Mouse (Mus musculus) lung, adult 2 months (tissue): ENCODE measurements around the gene Acot2. TPM values are rescaled to one million over a fixed set of nuclear protein-coding genes. Genes with fewer than 3 reads are reported as not detected.

Source experiments
- DNase-seq: peaks from one replicate; pipeline ENCODE4 v3.0.0; 2022
- H3K4me1 ChIP-seq: fragments of 200-500 bp; 2 replicates; pipeline ENCODE4 v1.6.1; 2011; ENCODE audit warnings: low read length; ENCODE audit not compliant: control insufficient read depth, insufficient read depth
- H3K4me3 ChIP-seq: fragments of 200-500 bp; replicated peaks from 2 replicates; pipeline ENCODE3; 2011; ENCODE audit warnings: low read depth, mild to moderate bottlenecking, control low read depth, low read length; ENCODE audit errors: extremely low read depth
- CTCF ChIP-seq: fragments of 200-500 bp; IDR thresholded peaks from 2 replicates; pipeline ENCODE4 v1.5.1; 2011; ENCODE audit warnings: mild to moderate bottlenecking, low read length, control low read depth; ENCODE audit not compliant: insufficient read depth
- POLR2A ChIP-seq: fragments of 200-500 bp; IDR thresholded peaks from 2 replicates; pipeline ENCODE4 v1.6.1; 2011; ENCODE audit warnings: low read depth, mild to moderate bottlenecking, control low read depth, low read length, borderline replicate concordance; ENCODE audit errors: extremely low read depth
- WGBS: fragments of 180-500 bp; shearing (Covaris S2); methylation state at CpG from one replicate; pipeline ENCODE4 v1.1.7; 2018; 5-methylcytosine and 5-hydroxymethylcytosine counted together
- polyA plus RNA-seq: library from polyadenylated mRNA; depleted of rRNA; stranded (reverse); fragments of >200 nt; gene quantifications from 2 replicates; pipeline ENCODE4 v1.2.3, GENCODE M21; 2012

The Acot2 gene
- polyA plus RNA-seq, 1 experiment: 18.4 TPM

DNA sequence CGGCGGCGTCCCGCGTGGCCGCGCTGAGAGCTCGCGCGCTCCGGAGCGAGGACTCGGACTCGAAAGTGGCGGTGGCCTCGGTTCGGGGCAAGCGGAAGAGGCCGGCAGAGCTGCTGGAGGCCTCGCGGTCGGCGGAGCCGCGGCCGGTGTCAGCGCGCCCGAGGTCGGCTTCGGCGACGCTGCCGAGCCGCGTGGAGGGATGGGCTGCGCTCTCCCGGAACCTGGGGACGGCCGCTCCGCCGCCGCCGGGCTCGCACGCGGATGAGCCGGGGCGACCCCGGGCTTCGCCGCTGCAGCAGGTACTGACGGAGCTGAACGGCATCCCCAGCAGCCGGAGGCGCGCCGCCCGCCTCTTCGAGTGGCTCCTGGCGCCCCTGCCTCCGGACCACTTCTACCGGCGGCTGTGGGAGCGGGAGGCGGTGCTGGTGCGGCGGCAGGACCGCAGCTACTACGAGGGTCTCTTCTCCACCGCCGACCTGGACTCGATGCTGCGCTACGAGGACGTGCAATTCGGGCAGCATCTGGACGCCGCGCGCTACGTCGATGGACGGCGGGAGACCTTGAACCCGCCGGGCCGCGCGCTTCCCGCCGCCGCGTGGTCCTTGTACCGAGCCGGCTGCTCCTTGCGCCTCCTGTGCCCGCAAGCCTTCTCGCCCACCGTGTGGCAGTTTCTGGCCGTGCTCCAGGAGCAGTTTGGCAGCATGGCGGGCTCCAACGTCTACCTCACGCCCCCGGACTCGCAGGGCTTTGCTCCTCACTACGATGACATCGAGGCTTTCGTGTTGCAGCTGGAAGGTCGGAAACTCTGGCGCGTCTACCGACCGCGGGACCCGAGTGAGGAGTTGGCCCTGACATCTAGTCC, 36.6 kb upstream of the Acot2 start:
- peak overlapping the region; percentile 76 for H3K4me3 ChIP-seq
- peaks cover 8% of the 10 kb centered on the region; the same call in 1 of the 2 replicates for H3K4me1 ChIP-seq
- DNase-seq: peak; percentile 37
- WGBS: under 1% methylated on average over 116 of the region's 116 CpGs
- TF ChIP-seq POLR2A: no peak
- TF ChIP-seq CTCF: no peak

DNA sequence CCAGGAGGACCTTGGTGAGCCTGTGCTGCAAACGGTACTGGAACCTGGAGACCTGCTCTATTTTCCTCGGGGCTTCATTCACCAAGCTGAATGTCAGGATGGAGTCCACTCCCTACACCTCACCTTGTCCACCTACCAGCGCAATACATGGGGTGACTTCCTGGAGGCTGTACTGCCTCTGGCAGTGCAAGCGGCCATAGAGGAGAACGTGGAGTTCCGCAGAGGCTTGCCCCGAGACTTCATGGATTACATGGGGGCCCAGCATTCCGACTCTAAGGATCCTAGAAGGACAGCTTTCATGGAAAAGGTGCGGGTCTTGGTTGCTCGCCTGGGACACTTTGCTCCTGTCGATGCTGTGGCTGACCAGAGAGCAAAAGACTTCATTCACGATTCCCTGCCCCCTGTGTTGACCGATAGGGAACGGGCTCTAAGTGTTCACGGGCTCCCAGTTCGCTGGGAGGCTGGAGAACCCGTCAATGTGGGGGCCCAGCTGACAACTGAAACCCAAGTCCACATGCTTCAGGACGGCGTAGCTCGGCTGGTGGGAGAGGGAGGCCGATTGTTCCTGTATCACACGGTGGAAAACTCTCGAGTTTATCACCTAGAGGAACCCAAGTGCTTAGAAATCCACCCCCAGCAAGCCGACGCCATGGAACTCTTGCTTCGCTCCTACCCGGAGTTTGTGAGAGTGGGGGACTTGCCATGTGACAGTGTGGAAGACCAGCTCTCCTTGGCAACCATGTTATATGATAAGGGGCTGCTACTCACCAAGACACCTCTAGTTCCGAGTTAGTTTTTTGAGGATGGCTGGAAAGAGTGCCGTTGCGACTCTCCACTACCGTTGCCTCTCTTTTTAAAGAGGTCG, 35.7 kb upstream of the Acot2 start:
- Histone ChIP-seq H3K4me1 (peaks cover 8% of the 10 kb centered on the region; the same call in 1 of the 2 replicates), H3K4me3 (peak overlapping the region; percentile 76)
- no peak for DNase-seq
- WGBS: 51% methylated on average over 32 of the region's 32 CpGs
- TF ChIP-seq CTCF (no peak), POLR2A (no peak)

DNA sequence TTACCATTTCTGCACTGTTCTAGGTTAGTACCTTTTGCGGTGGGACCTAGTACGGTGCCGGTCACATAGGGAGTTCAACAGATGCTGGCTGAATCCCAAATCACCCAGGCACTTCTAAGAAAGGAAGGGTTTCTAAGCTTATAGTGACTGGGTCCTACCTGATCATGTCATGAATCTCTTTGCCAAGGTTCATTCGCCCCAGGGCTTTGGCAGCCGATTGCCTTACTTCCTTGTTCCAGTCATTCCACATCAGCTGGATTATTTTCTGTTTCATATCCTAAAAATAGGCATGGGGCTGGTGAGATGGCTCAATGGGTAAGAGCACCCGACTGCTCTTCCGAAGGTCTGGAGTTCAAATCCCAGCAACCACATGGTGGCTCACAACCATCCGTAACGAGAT, 29.4 kb upstream of the Acot2 start:
- H3K4me3 ChIP-seq: no peak overlapping the region
- DNase-seq: no peak
- 80% methylated on average over 9 of the region's 9 CpGs for WGBS
- H3K4me1 ChIP-seq: 0 out of 2 replicates have a peak, but pooled peaks cover 4% of the 10 kb centered on the region
- TF ChIP-seq POLR2A (no peak), CTCF (no peak)

DNA sequence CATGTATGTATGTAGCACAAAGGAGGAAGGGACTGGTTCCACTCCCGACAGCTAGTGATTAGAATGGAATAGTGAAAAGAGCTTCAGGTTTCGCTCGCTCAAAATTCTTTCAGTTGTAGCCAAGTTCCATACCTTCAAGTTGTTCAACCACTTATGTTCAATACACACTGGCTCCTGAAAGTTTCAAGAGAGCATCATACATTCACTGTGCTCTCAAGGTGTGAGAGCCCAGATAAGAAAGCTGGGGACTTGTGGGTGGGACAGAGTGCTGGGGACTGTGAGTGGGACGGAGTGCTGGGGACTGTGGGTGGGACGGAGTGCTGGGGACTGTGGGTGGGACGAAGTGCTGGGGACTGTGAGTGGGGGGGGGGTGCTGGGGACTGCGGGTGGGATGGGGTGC, 22.4 kb upstream of the Acot2 start:
- no peaks in the 10 kb centered on the region for H3K4me1 ChIP-seq
- no peak for DNase-seq
- WGBS: 66% methylated on average over 7 of the region's 7 CpGs
- no peak overlapping the region for H3K4me3 ChIP-seq
- TF ChIP-seq POLR2A: no peak
- no peak for TF ChIP-seq CTCF

DNA sequence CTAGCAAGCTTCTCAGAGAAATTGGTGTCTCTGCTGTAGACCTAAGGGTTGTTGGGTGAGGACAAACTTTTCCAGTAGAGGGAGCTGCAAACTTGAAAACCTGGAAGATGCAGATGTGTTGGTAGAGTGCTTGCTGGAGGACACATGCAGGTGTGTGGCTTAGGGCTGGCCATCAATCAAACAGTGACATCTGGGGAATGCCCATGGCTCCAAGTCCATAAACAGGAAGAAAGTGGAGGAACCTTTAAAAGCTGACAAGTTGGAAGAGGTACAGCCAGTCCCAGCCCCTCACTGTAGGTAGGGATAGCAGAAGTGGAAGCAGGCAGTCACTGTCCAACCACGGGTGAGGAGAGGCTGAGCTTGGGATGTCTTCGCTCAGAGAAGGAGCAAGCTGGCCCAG, 15.5 kb upstream of the Acot2 start:
- 40% methylated on average over 2 of the region's 2 CpGs for WGBS
- DNase-seq: peak; percentile 36
- TF ChIP-seq POLR2A (no peak), CTCF (peak; percentile 46)

DNA sequence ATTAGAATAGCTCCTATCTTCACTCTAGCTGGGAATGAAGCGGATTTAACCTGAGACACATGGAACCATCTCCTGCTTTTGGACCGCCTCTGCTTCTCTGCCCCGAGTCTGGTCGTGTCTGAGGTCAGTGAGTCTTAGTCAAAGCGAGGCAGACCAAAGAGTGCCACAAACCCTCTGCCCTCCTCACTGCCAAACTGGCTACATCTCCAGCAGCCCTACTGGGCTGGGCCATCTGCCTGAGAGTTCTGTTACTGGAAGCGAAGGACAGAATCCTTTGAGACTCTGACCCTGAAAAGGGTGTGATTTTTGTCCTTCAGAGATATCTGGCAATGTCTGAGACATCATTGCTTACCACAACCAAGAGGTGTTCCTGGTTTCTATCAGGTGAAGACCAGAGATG, 8.8 kb upstream of the Acot2 start:
- Histone ChIP-seq H3K4me3 (no peak overlapping the region), H3K4me1 (no peaks in the 10 kb centered on the region)
- TF ChIP-seq POLR2A (no peak), CTCF (no peak)
- WGBS: 88% methylated on average over 6 of the region's 6 CpGs
- no peak for DNase-seq

More for the DNA sequence above, 15.5 kb upstream of the Acot2 start:
- H3K4me3 ChIP-seq: no peak overlapping the region
- H3K4me1 ChIP-seq: no peaks in the 10 kb centered on the region

DNA sequence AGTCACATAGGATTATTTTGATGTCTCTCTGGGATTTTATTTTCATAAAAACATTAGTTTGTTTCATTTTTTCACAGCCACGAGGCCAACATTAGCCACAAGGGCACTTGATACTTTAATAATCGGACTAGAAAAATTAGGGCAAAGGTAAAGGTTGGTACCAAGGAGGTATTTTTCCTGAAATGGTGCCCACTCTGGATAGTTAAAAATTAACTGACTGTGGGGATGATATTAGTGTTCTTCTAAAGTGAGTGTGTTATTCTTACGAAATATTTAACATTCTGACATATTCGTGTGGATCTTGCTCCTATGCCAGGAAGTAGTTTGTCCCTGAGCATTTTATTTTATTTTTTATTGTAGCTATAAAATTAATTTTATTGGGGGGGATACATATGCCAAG, 6.0 kb upstream of the Acot2 start:
- 61% methylated on average over 4 of the region's 4 CpGs for WGBS
- TF ChIP-seq POLR2A (no peak), CTCF (no peak)
- no peak for DNase-seq
- Histone ChIP-seq H3K4me1 (no peaks in the 10 kb centered on the region), H3K4me3 (no peak overlapping the region)

DNA sequence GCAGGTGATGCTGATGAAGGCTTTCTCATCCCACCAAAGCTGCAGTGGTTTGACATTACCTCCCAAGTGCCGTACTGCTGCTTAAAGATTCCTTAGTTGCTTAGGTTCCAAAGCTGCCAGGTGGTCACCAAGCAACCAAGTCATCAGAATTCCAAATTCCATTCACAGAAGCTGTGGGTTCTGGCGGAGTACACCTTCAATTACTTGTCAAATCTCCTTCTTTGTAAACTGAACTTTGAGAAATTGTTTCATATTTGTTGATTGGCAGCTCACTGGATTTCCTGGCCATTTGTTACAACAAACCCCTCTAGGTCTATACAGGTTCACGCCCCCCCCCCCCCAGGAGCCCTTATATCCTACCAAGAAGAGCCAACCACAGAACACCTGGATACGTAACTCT, 2.9 kb upstream of the Acot2 start, which contains the start of gene Heatr4:
Gene Heatr4, minus strand, starts transcription at position 101 of the 400 bp plus-strand sequence.
- Histone ChIP-seq H3K4me3 (no peak within 1 kb of the TSS), H3K4me1 (peaks cover 5% of the 10 kb centered on the region; the same call in 1 of the 2 replicates)
- no peak for TF ChIP-seq POLR2A
- no peak for TF ChIP-seq CTCF
- WGBS: 79% methylated on average over 4 of the region's 4 CpGs
- no peak for DNase-seq

DNA sequence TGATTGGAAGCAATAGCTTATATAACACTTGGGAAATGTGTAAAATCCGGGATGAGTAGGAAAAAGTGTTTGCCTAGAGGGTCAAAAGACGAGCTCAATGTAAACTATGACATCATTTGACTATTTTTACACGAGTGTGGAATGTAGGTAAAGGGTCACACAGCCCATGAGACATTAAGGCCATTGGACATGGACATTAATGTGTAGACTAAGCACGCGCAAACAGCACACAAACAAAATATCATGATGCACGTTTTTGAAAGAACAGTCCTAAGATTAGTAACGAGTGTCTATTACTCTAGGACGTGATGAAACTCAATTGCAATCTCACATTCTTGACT, 449 bp upstream of the Acot2 start:
- no peak for TF ChIP-seq POLR2A
- TF ChIP-seq CTCF: no peak
- DNase-seq: no peak
- WGBS: 6% methylated on average over 8 of the region's 8 CpGs
- peak overlapping the region; percentile 71 for H3K4me3 ChIP-seq
- H3K4me1 ChIP-seq: peaks cover 5% of the 10 kb centered on the region; the same call in 1 of the 2 replicates
